Mouse (Mus musculus) neural tube, embryonic 12.5 days (tissue): ENCODE measurements around the gene Serpina1e. TPM values are rescaled to one million over a fixed set of nuclear protein-coding genes. Genes with fewer than 3 reads are reported as not detected.

ENCODE experiments used
- ATAC-seq: fragments of 200-750 bp; cut with Nextera tagmentation; 2 replicates; pipeline ENCODE4 v1.8.0; 2017; ENCODE audit warnings: low read depth, mild to moderate bottlenecking, moderate TSS enrichment, moderate library complexity; ENCODE audit not compliant: low FRiP score
- H3K27ac ChIP-seq: fragments of 300-500 bp; sonication (generic); 2 replicates; pipeline ENCODE4 v1.5.1; 2016
- H3K27me3 ChIP-seq: fragments of 300-500 bp; sonication (generic); replicated peaks from 2 replicates; pipeline ENCODE4 v1.6.1; 2016; ENCODE audit warnings: mild to moderate bottlenecking
- H3K36me3 ChIP-seq: fragments of 300-500 bp; sonication (generic); 2 replicates; pipeline ENCODE4 v1.6.1; 2016; ENCODE audit warnings: mild to moderate bottlenecking
- H3K4me1 ChIP-seq: fragments of 300-500 bp; sonication (generic); 2 replicates; pipeline ENCODE4 v1.6.1; 2016
- H3K4me2 ChIP-seq: fragments of 300-500 bp; sonication (generic); replicated peaks from 2 replicates; pipeline ENCODE4 v1.6.1; 2016; ENCODE audit warnings: mild to moderate bottlenecking
- H3K4me3 ChIP-seq: fragments of 300-500 bp; sonication (generic); 2 replicates; pipeline ENCODE4 v1.5.1; 2016
- H3K9ac ChIP-seq: fragments of 300-500 bp; sonication (generic); 2 replicates; pipeline ENCODE4 v1.6.1; 2016; ENCODE audit warnings: mild to moderate bottlenecking
- H3K9me3 ChIP-seq: fragments of 300-500 bp; sonication (generic); 2 replicates; pipeline ENCODE4 v1.6.1; 2016; ENCODE audit warnings: mild to moderate bottlenecking
- WGBS: fragments of 180-500 bp; shearing (Covaris S2); methylation state at CpG from one replicate; pipeline ENCODE4 v1.1.7; 2016; 5-methylcytosine and 5-hydroxymethylcytosine counted together
- polyA plus RNA-seq: library from polyadenylated mRNA; unstranded; fragments of >200 nt; fragmentation: Nextera tagmentation; extraction: Ambion mirVana; gene quantifications from 2 replicates; pipeline ENCODE4 v1.2.1, GENCODE M21; 2016

Serpina1e gene
- polyA plus RNA-seq, 1 experiment from 2014 or later = not detected

DNA sequence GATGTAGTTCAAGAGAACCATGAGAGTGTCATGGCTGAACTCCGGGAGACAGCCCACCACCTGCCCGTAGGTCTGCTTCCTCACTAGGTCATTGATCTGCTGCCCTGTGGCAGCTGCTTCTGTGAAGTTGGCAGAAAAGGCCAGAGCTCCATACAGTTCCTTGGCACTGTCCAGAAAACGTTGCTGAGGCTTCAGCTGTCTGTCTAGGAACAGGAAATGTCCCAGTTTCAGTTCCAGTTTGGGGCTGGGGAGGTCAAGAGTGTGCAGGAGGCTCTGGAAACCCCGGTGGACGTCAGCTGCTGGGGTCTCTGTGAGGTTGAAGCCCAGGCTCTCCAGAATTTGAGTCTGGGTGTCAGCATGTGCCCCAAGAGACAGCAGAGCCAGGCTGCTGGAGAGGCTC lies 27.1 kb upstream of the Serpina1e start:
- Histone ChIP-seq H3K27me3 (no peaks in the 10 kb centered on the region), H3K27ac (no peak overlapping the region), H3K4me2 (no peak overlapping the region), H3K4me3 (no peak overlapping the region), H3K4me1 (no peaks in the 10 kb centered on the region), H3K9me3 (no peaks in the 10 kb centered on the region), H3K36me3 (no peaks in the 10 kb centered on the region), H3K9ac (no peak overlapping the region)
- WGBS = 74% methylated on average over 5 of the region's 5 CpGs
- no peak for ATAC-seq

DNA sequence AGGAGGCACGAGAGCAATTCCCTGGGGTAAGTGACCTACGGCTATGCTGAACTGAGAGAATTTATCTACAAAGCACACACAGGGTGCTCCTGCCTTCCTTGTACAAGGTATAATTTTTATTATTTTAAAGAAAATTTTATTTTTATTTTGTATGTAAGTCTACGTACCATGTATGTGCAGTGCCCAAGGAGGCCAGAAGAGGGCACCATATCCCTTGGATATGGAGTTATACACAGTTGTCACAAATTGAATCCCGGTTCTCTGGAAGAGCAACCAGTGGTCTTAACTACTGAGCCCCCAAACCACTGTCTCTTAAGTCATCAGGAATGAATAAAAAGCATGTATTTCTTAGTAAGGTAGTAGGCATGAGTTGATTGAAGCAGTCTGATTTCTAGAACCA lies 26.2 kb upstream of the Serpina1e start:
- no peaks in the 10 kb centered on the region for H3K36me3 ChIP-seq
- 68% methylated on average over 4 of the region's 4 CpGs for WGBS
- no peak overlapping the region for H3K4me2 ChIP-seq
- no peak overlapping the region for H3K27ac ChIP-seq
- no peak overlapping the region for H3K4me3 ChIP-seq
- H3K4me1 ChIP-seq = no peaks in the 10 kb centered on the region
- H3K9me3 ChIP-seq = no peaks in the 10 kb centered on the region
- no peak overlapping the region for H3K9ac ChIP-seq
- no peak for ATAC-seq
- H3K27me3 ChIP-seq = no peaks in the 10 kb centered on the region

DNA sequence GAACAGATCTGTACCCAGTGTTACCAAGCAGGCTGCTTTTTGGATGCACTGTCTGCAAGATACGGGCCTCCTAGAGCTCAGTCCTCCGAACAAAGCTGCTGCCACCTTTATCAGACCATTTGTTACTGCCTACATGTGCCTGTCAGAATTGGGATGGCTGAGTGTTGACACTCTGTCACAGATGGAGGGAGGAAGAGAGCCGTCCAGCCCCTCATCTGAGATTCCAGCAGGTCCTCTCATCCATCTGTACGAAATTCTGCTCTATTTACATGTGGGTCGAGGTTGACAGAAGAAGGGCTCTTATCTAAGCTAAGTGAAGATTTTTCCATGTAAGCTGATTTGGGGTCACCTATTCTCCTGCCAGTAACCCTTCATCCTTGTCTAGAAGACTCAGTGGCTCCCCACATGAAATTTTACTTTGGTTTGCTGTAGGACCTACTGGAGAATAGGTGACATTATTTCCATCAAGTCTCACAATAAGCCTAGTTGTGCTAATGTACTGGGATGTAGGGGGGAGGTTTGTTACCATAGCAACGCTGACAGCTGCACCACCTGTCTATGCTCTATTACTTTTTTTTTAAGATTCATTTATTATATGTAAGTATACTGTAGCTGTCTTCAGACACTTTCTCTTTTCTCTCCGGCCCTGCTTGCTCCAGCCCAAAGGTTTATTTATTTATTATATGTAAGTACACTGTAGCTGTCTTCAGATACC lies 23.0 kb upstream of the Serpina1e start:
- no peak overlapping the region for H3K4me3 ChIP-seq
- no peak overlapping the region for H3K9ac ChIP-seq
- no peak overlapping the region for H3K4me2 ChIP-seq
- no peak overlapping the region for H3K27ac ChIP-seq
- 82% methylated on average over 7 of the region's 7 CpGs for WGBS
- no peak for ATAC-seq
- H3K4me1 ChIP-seq = no peaks in the 10 kb centered on the region
- no peaks in the 10 kb centered on the region for H3K27me3 ChIP-seq
- no peaks in the 10 kb centered on the region for H3K36me3 ChIP-seq
- no peaks in the 10 kb centered on the region for H3K9me3 ChIP-seq

DNA sequence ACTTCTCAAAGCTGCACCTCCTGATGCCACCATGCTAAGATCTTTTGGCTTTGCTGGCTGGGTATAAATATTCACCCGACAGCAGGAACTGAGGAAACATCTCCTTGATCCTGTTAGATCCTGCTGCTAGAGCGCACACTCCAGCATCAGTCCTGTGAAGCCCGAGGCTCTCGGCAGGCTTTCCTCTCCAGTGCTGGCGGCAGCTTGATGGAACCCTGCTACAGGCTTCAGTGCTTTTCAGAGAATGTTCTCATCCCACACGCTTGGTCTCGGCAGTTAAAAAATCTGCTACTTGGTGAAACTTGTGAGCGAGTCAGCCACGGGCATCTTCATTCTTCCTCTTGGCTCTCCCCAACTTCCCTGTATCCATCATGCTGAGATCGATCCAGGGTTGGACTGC lies 19.5 kb upstream of the Serpina1e start:
- Histone ChIP-seq H3K9me3 (no peaks in the 10 kb centered on the region), H3K36me3 (no peaks in the 10 kb centered on the region), H3K4me3 (no peak overlapping the region), H3K4me2 (no peak overlapping the region), H3K4me1 (no peaks in the 10 kb centered on the region), H3K27me3 (no peaks in the 10 kb centered on the region), H3K9ac (no peak overlapping the region), H3K27ac (no peak overlapping the region)
- 90% methylated on average over 10 of the region's 10 CpGs for WGBS
- ATAC-seq = no peak

DNA sequence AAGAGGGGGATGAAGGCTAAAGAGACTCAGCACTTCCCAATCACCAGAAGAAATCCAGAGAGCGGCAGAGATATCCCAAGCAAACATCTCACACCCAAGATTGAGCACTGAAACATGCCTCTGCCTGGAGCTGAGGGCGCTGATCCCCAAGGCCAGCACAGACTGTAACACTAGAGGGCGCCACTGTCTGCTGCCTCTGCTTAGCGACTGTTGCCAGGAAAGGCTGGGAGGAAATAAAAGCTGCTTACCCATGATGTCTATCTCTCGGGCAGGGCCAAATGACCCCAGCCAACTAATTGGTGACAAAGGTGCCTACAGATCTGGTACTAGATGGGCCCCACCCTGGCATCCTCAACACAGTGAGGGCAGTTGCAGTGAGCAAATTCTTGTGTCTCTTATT lies 19.1 kb upstream of the Serpina1e start:
- ATAC-seq = no peak
- 33% methylated on average over 5 of the region's 5 CpGs for WGBS
- no peaks in the 10 kb centered on the region for H3K36me3 ChIP-seq
- H3K4me2 ChIP-seq = no peak overlapping the region
- H3K27me3 ChIP-seq = no peaks in the 10 kb centered on the region
- no peaks in the 10 kb centered on the region for H3K9me3 ChIP-seq
- no peak overlapping the region for H3K27ac ChIP-seq
- H3K9ac ChIP-seq = no peak overlapping the region
- H3K4me1 ChIP-seq = no peaks in the 10 kb centered on the region
- no peak overlapping the region for H3K4me3 ChIP-seq

DNA sequence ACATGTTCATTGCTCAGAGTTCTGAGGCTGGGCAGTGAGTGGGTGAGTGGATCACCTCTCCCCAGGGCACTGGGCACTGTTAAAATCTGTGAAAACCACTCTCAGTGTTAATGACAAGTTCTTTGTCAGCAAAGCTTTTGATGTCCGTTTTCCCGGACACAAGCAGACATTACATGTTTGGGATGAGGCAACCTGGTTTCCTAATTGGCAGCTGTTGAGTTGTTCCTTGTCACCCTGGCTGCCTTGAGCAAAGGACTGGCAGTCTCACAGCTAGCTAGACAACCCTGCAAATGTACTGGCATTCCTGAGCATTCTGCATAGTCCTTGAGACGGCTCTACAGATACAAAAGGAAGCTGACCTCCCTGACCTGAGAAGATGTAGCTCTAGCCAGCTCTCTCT lies 18.3 kb upstream of the Serpina1e start:
- H3K9me3 ChIP-seq = no peaks in the 10 kb centered on the region
- H3K4me1 ChIP-seq = no peaks in the 10 kb centered on the region
- H3K27me3 ChIP-seq = no peaks in the 10 kb centered on the region
- H3K4me2 ChIP-seq = no peak overlapping the region
- WGBS = 60% methylated on average over 3 of the region's 3 CpGs
- H3K36me3 ChIP-seq = no peaks in the 10 kb centered on the region
- H3K4me3 ChIP-seq = no peak overlapping the region
- no peak overlapping the region for H3K27ac ChIP-seq
- H3K9ac ChIP-seq = no peak overlapping the region
- no peak for ATAC-seq

DNA sequence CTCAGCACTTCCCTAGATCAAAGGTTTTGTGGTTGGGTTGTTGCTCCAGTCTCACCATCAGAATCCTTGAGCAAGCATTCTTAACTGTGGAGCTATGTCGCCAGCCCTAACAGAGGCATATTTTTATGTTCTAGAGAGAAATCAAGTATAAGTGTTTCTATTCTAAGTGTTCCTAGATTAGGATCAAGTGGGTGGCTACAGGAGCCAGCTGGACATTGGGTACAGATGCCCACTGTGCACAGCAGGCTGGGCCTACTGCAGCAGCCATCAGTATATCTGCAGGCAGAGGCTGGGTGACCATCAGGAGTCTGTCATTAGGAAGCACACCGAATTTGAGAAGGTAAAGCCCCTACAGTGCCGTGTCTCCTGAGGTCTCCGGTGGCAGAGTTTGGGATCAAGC lies 12.3 kb upstream of the Serpina1e start:
- no peak overlapping the region for H3K9ac ChIP-seq
- H3K4me2 ChIP-seq = no peak overlapping the region
- H3K27ac ChIP-seq = no peak overlapping the region
- WGBS = 90% methylated on average over 4 of the region's 4 CpGs
- no peak for ATAC-seq
- H3K4me1 ChIP-seq = no peaks in the 10 kb centered on the region
- H3K36me3 ChIP-seq = no peaks in the 10 kb centered on the region
- H3K27me3 ChIP-seq = no peaks in the 10 kb centered on the region
- H3K9me3 ChIP-seq = 0 out of 2 replicates have a peak, but pooled peaks cover 5% of the 10 kb centered on the region
- no peak overlapping the region for H3K4me3 ChIP-seq

DNA sequence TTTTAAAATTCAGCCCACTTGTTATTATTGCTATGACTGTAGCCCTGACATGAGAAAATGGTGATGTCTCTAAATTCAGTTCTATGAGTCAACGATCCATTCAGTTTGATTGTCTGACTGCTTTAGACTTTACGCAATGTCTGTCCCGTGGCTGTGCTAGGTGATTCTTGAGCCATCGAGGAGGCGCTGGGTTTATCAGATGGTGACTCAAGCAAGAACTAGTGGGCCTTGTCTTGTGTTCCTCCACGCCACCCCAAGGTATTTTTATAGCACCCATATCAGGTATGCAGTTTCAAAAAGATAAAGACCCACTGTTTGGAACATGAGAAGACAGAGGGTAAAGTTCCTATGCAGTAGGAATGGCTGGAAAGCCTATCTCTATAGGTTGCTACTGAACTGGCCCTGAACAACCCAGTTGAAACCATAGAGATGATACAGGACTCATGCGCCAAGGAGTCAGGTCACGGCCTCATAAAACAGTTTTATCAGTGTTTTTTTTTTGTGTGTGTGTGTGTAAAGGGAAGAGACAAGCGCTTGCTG lies 10.9 kb upstream of the Serpina1e start:
- H3K36me3 ChIP-seq = no peaks in the 10 kb centered on the region
- no peak overlapping the region for H3K4me2 ChIP-seq
- ATAC-seq = no peak
- no peaks in the 10 kb centered on the region for H3K27me3 ChIP-seq
- 89% methylated on average over 9 of the region's 9 CpGs for WGBS
- H3K27ac ChIP-seq = no peak overlapping the region
- no peaks in the 10 kb centered on the region for H3K4me1 ChIP-seq
- 0 out of 2 replicates have a peak, but pooled peaks cover 11% of the 10 kb centered on the region for H3K9me3 ChIP-seq
- H3K4me3 ChIP-seq = no peak overlapping the region
- no peak overlapping the region for H3K9ac ChIP-seq

DNA sequence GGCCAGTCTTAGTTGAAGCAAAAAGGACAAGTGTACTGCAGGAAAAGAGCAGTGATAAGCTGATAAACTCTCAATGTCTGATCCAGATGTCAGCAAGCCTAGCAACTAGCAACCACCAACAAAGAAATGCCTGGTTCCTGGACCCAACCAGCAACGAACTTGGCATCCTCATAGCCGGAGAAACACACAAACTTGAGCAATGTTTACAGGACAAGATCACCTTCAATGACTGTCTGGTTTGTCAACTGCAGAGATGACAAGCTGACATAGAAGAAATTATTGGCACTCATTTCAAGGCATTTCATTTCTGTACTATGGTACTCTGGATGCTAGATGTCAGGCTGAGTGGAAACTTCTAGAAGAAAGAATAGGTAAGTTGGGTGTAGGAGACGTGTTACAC lies 8.0 kb upstream of the Serpina1e start:
- Histone ChIP-seq H3K36me3 (no peaks in the 10 kb centered on the region), H3K27ac (no peak overlapping the region), H3K4me1 (no peaks in the 10 kb centered on the region), H3K27me3 (no peaks in the 10 kb centered on the region), H3K9me3 (0 out of 2 replicates have a peak, but pooled peaks cover 12% of the 10 kb centered on the region), H3K4me3 (no peak overlapping the region), H3K4me2 (no peak overlapping the region), H3K9ac (no peak overlapping the region)
- WGBS = 77% methylated on average over 3 of the region's 3 CpGs
- no peak for ATAC-seq

DNA sequence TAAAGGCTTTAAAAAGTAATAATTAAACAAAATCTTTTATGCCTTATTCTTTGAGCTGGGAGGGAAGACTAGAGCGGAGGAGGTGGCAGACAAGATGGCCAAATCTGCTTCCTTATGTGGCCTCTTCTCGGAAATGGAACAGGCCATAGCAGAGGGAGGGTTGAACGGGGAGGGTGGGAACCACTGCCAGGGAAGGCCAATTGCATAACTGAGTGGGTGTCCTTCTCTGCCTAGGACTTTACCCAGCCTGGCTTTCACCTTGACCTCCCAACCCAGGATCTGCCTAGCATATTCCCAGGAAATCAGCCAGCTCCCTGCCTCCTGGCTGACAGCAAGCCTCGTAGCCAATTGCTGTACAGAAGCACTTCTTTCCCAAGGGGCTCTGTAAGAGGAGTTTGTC lies 4.5 kb upstream of the Serpina1e start:
- Histone ChIP-seq H3K27me3 (no peaks in the 10 kb centered on the region), H3K9me3 (0 out of 2 replicates have a peak, but pooled peaks cover 23% of the 10 kb centered on the region), H3K27ac (no peak overlapping the region), H3K4me3 (no peak overlapping the region), H3K9ac (no peak overlapping the region), H3K36me3 (no peaks in the 10 kb centered on the region), H3K4me2 (no peak overlapping the region), H3K4me1 (no peaks in the 10 kb centered on the region)
- 84% methylated on average over 4 of the region's 4 CpGs for WGBS
- ATAC-seq = no peak

DNA sequence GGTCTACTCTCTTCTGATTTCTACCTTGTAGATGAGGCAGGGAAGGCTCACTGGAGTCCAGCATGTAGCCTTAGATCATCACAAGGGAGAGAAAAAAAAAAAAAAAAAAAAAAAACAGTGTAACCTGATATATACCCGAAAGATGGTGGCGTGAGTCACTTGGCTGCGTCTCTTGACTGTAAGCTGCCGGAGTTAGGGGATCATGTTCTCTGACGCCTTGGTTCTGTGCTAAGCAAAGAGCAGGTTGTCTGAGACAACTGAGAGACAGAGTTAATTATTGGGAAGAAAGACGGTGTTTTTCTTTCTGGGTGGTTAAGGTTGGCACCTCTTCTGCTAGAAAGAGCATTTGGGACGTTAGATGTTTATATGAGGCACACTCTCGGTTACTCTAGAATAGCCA lies 4.1 kb upstream of the Serpina1e start:
- no peak for ATAC-seq
- no peak overlapping the region for H3K4me3 ChIP-seq
- no peaks in the 10 kb centered on the region for H3K27me3 ChIP-seq
- H3K9ac ChIP-seq = no peak overlapping the region
- H3K9me3 ChIP-seq = 0 out of 2 replicates have a peak, but pooled peaks cover 23% of the 10 kb centered on the region
- no peaks in the 10 kb centered on the region for H3K36me3 ChIP-seq
- H3K4me1 ChIP-seq = no peaks in the 10 kb centered on the region
- H3K4me2 ChIP-seq = no peak overlapping the region
- 89% methylated on average over 8 of the region's 8 CpGs for WGBS
- no peak overlapping the region for H3K27ac ChIP-seq

DNA sequence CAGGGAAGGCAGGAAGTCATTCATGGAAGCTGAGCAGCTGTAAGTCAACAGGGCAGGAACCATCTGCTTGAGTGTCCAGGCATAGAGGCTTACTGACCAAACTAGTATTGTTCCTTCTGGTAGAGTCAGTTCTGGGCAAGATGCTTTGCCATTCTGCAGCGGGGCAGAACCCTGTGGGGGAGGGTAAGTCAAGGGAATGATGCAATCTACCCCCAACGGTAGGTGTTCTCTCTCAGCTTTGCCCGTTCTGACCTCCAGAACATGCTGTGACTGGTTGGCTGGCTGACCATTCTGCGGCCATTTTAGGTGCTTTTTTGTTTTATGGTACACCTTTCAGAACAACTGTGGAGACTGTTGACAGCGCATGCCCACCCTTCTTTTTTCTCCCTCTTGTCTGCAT lies 3.6 kb upstream of the Serpina1e start:
- Histone ChIP-seq H3K4me2 (no peak overlapping the region), H3K4me1 (no peaks in the 10 kb centered on the region), H3K9me3 (0 out of 2 replicates have a peak, but pooled peaks cover 23% of the 10 kb centered on the region), H3K4me3 (no peak overlapping the region), H3K27me3 (no peaks in the 10 kb centered on the region), H3K9ac (no peak overlapping the region), H3K27ac (no peak overlapping the region), H3K36me3 (no peaks in the 10 kb centered on the region)
- 87% methylated on average over 5 of the region's 5 CpGs for WGBS
- no peak for ATAC-seq

DNA sequence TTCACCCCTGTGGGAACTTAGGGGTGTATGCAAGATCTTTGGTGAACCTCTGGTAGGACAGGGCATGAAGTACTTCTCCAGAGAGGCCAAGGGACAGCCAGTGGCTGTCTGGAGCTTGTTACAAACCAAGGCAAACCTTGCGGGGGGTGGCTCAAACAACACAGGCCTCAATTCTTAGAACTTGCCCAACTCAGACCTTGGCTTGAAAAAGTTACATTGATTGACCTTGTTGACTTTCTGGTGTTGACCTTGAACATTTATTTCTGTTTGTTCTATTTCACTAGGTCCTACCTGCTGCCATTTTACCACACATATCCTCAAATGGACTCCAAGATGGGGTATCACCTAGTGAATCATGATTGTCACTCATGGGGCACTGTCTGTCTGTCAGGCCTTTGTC lies 2.9 kb upstream of the Serpina1e start:
- no peak overlapping the region for H3K9ac ChIP-seq
- H3K27me3 ChIP-seq = no peaks in the 10 kb centered on the region
- ATAC-seq = no peak
- 0 out of 2 replicates have a peak, but pooled peaks cover 23% of the 10 kb centered on the region for H3K9me3 ChIP-seq
- H3K4me3 ChIP-seq = no peak overlapping the region
- H3K4me1 ChIP-seq = no peaks in the 10 kb centered on the region
- H3K4me2 ChIP-seq = no peak overlapping the region
- WGBS = 95% methylated on average over 1 of the region's 1 CpGs
- H3K27ac ChIP-seq = no peak overlapping the region
- no peaks in the 10 kb centered on the region for H3K36me3 ChIP-seq
